Mouse (Mus musculus) left cerebral cortex, adult 18-20 months (tissue): ENCODE data around the gene Cox6b2. TPM values are rescaled to one million over a fixed set of nuclear protein-coding genes. Genes with fewer than 3 reads are reported as not detected.

ENCODE experiments used
- DNase-seq, 2 experiments: peaks; one replicate each; pipeline ENCODE4 v3.0.0; 2021 to 2022; ENCODE audit warnings: low spot score in 2 of 2, mixed read lengths in 1 of 2
- total RNA-seq, 2 experiments: library from RNA; stranded (reverse); gene quantifications; 2 replicates each; pipeline ENCODE4 v1.2.3; 2021

Gene Cox6b2
- total RNA-seq, 2 experiments from 2014 or later: 5.0 to 8.8 TPM

GRCm38 (mm10) chr7:4723508-4723907 lies 29.4 kb downstream of the Cox6b2 start:
- peak; percentile 42 to 63 for DNase-seq

GRCm38 (mm10) chr7:4719276-4719675 lies 33.6 kb downstream of the Cox6b2 start:
- DNase-seq: no peak

DNA sequence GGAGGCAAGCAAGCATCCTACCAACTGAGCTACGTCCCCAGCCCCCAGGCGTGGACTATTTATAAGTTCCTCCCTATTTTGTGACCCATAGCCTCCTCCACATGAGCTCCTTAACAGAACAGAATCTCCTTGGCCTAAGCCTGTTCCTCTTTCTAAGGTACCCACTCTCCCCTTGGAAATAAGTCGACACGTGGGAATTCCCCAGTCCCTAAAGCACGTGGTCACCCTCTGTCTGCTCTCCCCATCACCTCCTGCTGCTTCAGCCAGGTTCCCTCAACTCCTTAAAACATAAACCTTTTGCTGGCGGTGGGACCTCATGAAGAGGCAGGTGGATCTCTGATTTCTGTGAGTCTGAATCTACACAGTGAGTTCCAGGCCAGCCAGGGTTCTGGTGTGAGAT lies 35.9 kb downstream of the Cox6b2 start:
- no peak for DNase-seq

GRCm38 (mm10) chr7:4712594-4712993 lies 40.3 kb downstream of the Cox6b2 start:
- no peak for DNase-seq

- DNase-seq: peak in 1 of 2 experiments; percentile 39
These were observed 47.8 kb downstream of the Cox6b2 start for GRCm38 (mm10) chr7:4705098-4705497.

GRCm38 (mm10) chr7:4703195-4703594 lies 49.7 kb downstream of the Cox6b2 start:
- DNase-seq: no peak

DNA sequence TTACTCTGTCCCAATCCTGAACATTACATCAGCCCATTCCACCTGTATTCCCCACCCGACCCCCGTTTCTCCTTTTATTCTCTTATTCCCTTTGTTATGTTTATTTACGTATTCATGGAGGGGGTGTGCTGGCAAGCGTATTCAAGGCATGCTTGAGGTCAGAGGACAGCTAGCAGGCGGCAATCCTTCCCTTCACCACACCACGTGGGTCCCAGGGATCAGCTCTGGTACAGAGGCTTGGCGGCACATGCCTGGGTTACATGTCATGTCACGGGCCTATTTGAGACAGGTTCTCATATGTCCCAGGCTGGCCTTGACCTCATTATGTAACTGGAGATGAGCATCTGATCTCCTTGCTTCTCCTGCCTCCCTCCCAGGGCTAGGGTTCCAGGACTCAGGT lies 50.6 kb downstream of the Cox6b2 start:
- no peak for DNase-seq

Other genes with a start within 250 kb of the Cox6b2 start
- gene Tnnt1, start 236.7 kb downstream of the Cox6b2 start, total RNA-seq: 10 to 100 TPM in 1 of 2 experiments, 1 to 10 TPM in 1; 7.6 to 11.7 TPM
- 1 to 10 TPM in 1 of 2 experiments, under 1 TPM in 1; 0.88 to 1.3 TPM for gene Tnni3, start 228.9 kb downstream of the Cox6b2 start, total RNA-seq
- under 1 TPM; 0.23 to 0.37 TPM for gene Dnaaf3, start 220.6 kb downstream of the Cox6b2 start, total RNA-seq
- gene Syt5, start 205.6 kb downstream of the Cox6b2 start, total RNA-seq: 100 to 1,000 TPM; 281 to 299 TPM
- gene Ptprh, start 149.1 kb downstream of the Cox6b2 start, total RNA-seq: 1 to 10 TPM in 1 of 2 experiments, under 1 TPM in 1; 0.82 to 1.1 TPM
- gene Tmem86b, start 121.7 kb downstream of the Cox6b2 start, total RNA-seq: 10 to 100 TPM; 13.9 to 16.7 TPM
- gene Ppp6r1, start 94.1 kb downstream of the Cox6b2 start, total RNA-seq: 100 to 1,000 TPM; 129 to 135 TPM
- gene Hspbp1, start 68.0 kb downstream of the Cox6b2 start, total RNA-seq: 100 to 1,000 TPM; 100 to 105 TPM
- 100 to 1,000 TPM; 436 to 437 TPM for gene Brsk1, start 62.5 kb downstream of the Cox6b2 start, total RNA-seq
- not detected for gene Tmem150b, start 27.8 kb downstream of the Cox6b2 start, total RNA-seq
- gene Kmt5c, start 13.0 kb downstream of the Cox6b2 start, total RNA-seq: 10 to 100 TPM; 19.0 to 25.2 TPM
- gene Fam71e2, start 18.2 kb upstream of the Cox6b2 start, total RNA-seq: not detected
- under 1 TPM; 0.28 to 0.30 TPM for gene Il11, start 29.8 kb upstream of the Cox6b2 start, total RNA-seq
- gene Tmem190, start 29.8 kb upstream of the Cox6b2 start, total RNA-seq: not detected
- gene Tmem238, start 36.6 kb upstream of the Cox6b2 start, total RNA-seq: 1 to 10 TPM; 2.0 to 3.1 TPM
- 100 to 1,000 TPM; 439 to 453 TPM for gene Rpl28, start 39.8 kb upstream of the Cox6b2 start, total RNA-seq
- gene Ube2s, start 59.5 kb upstream of the Cox6b2 start, total RNA-seq: 100 to 1,000 TPM; 101 to 108 TPM
- 100 to 1,000 TPM; 102 to 115 TPM for gene Shisa7, start 91.6 kb upstream of the Cox6b2 start, total RNA-seq
- 1 to 10 TPM; 4.5 to 5.9 TPM for gene Isoc2b, start 117.2 kb upstream of the Cox6b2 start, total RNA-seq
- 10 to 100 TPM; 14.2 to 14.8 TPM for gene Isoc2a, start 124.1 kb upstream of the Cox6b2 start, total RNA-seq
- gene Gm36210, start 153.4 kb upstream of the Cox6b2 start, total RNA-seq: under 1 TPM in 1 of 2 experiments, not detected in 1; 0.46 TPM
- 10 to 100 TPM; 14.7 to 15.9 TPM for gene Zfp628, start 162.1 kb upstream of the Cox6b2 start, total RNA-seq
- gene Nat14, start 168.9 kb upstream of the Cox6b2 start, total RNA-seq: 100 to 1,000 TPM; 104 TPM
- gene Ssc5d, start 172.7 kb upstream of the Cox6b2 start, total RNA-seq: 1 to 10 TPM; 2.6 to 3.3 TPM
- under 1 TPM; 0.26 to 0.45 TPM for gene Sbk2, start 211.3 kb upstream of the Cox6b2 start, total RNA-seq
- under 1 TPM; 0.58 to 0.91 TPM for gene Sbk3, start 218.1 kb upstream of the Cox6b2 start, total RNA-seq
- gene Zfp579, start 243.1 kb upstream of the Cox6b2 start, total RNA-seq: 10 to 100 TPM; 25.1 to 27.8 TPM